Mouse (Mus musculus) spleen, adult 2 months (tissue): Measurements from ENCODE around the gene Esyt2.

ENCODE experiments used
- CTCF ChIP-seq: fragments of 200-500 bp; IDR thresholded peaks from 2 replicates; pipeline ENCODE4 v1.5.1; 2011; ENCODE audit warnings: mild to moderate bottlenecking, inconsistent platforms; ENCODE audit not compliant: insufficient read depth, insufficient read length, insufficient replicate concordance; ENCODE audit errors: extremely low read depth
- POLR2A ChIP-seq: fragments of 200-500 bp; IDR thresholded peaks from 2 replicates; pipeline ENCODE4 v1.6.1; 2011; ENCODE audit warnings: low read depth, low read length, inconsistent platforms

- TF ChIP-seq POLR2A (no peak), CTCF (no peak)
Measured at GRCm38 (mm10) chr12:116238370-116238769, 42.6 kb upstream of the Esyt2 start.
